Mouse (Mus musculus): ENCODE data around the gene Peg10.

- TF ChIP-seq CTCF (IDR thresholded peaks at IDR 0.05; ENCODE audit: low read depth) (no peak), EP300 (IDR thresholded peaks at IDR 0.05; ENCODE audit: low read depth) (no peak)
These were observed 785 bp downstream of the Peg10 start for GRCm38 (mm10) chr6:4747677-4748505.
